Mouse (Mus musculus) layer of hippocampus, postnatal 10 days (tissue): Measurements from ENCODE around the gene Edem2. TPM values are rescaled to one million over a fixed set of nuclear protein-coding genes. Genes with fewer than 3 reads are reported as not detected.
"Not testable (repeated sequence)": the region's sequence is repeated elsewhere in the genome, so short reads cannot be mapped to it uniquely, and the experiment has no call there.

ENCODE experiments used
- DNase-seq, 2 experiments: peaks; one replicate each; pipeline ENCODE4 v3.0.0; 2021; ENCODE audit warnings: low spot score in 2 of 2
- total RNA-seq, 2 experiments: library from RNA; stranded (reverse); gene quantifications; 2 replicates each; pipeline ENCODE4 v1.2.3; 2021

The Edem2 gene
- total RNA-seq, 2 experiments from 2014 or later: 19.1 to 20.9 TPM

- DNase-seq: no peak
Measured at GRCm38 (mm10) chr2:155736936-155737335, 7.7 kb upstream of the Edem2 start.

- not testable (repeated sequence) for DNase-seq
Measured at GRCm38 (mm10) chr2:155735766-155736165, 6.5 kb upstream of the Edem2 start, which contains the start of gene Gm17581. TSS of gene Gm17581 (minus strand) at chr2:155735866.

GRCm38 (mm10) chr2:155735080-155735479 is 5.8 kb upstream of the Edem2 start:
- no peak for DNase-seq

- no peak for DNase-seq
Measured at GRCm38 (mm10) chr2:155728742-155729141, 533 bp downstream of the Edem2 start.

GRCm38 (mm10) chr2:155727764-155728395 is 1.4 kb downstream of the Edem2 start:
- DNase-seq: no peak

- no peak for DNase-seq
Measured at GRCm38 (mm10) chr2:155726302-155726701, 3.0 kb downstream of the Edem2 start.

GRCm38 (mm10) chr2:155724526-155724925 is 4.7 kb downstream of the Edem2 start:
- DNase-seq: no peak

- DNase-seq: no peak
Measured at GRCm38 (mm10) chr2:155724036-155724435, 5.2 kb downstream of the Edem2 start.

- no peak for DNase-seq
Measured at GRCm38 (mm10) chr2:155720585-155720984, 8.7 kb downstream of the Edem2 start.

- DNase-seq: no peak
Measured at GRCm38 (mm10) chr2:155717082-155717990, 11.9 kb downstream of the Edem2 start.

- no peak for DNase-seq
Measured at GRCm38 (mm10) chr2:155710557-155710956, 18.7 kb downstream of the Edem2 start.

GRCm38 (mm10) chr2:155707251-155707650 is 22.0 kb downstream of the Edem2 start:
- peak; percentile 45 to 70 for DNase-seq

GRCm38 (mm10) chr2:155703630-155704029 is 25.6 kb downstream of the Edem2 start:
- DNase-seq: no peak

GRCm38 (mm10) chr2:155701399-155701919 is 27.8 kb downstream of the Edem2 start:
- DNase-seq: no peak

GRCm38 (mm10) chr2:155698443-155698842 is 30.8 kb downstream of the Edem2 start:
- DNase-seq: not testable (repeated sequence)

GRCm38 (mm10) chr2:155696851-155697250 is 32.4 kb downstream of the Edem2 start:
- DNase-seq: no peak

GRCm38 (mm10) chr2:155696091-155696558 is 33.1 kb downstream of the Edem2 start:
- peak; percentile 91 for DNase-seq

GRCm38 (mm10) chr2:155695316-155695715 is 34.0 kb downstream of the Edem2 start:
- DNase-seq: no peak

- no peak for DNase-seq
Measured at GRCm38 (mm10) chr2:155694564-155694963, 34.7 kb downstream of the Edem2 start.

GRCm38 (mm10) chr2:155693136-155693535 is 36.1 kb downstream of the Edem2 start:
- DNase-seq: no peak

GRCm38 (mm10) chr2:155691723-155692493 is 37.4 kb downstream of the Edem2 start, which contains the start of gene Trpc4ap:
TSS of gene Trpc4ap (minus strand) at chr2:155692384.
- DNase-seq: peak; percentile 99
